Mouse (Mus musculus) liver, postnatal 0 days (tissue): ENCODE results near the gene Foxd2. TPM values are rescaled to one million over a fixed set of nuclear protein-coding genes. Genes with fewer than 3 reads are reported as not detected.

Source experiments
- ATAC-seq: fragments of 200-750 bp; cut with Nextera tagmentation; 2 replicates; pipeline ENCODE4 v1.8.0; 2017; ENCODE audit warnings: mild to moderate bottlenecking, moderate library complexity
- DNase-seq: peaks from one replicate; pipeline ENCODE4 v3.0.0-alpha.2; 2016
- H3K27ac ChIP-seq: fragments of 300-500 bp; sonication (generic); 2 replicates; pipeline ENCODE4 v1.5.1; 2014; ENCODE audit warnings: antibody characterized with exemption, moderate library complexity, mild to moderate bottlenecking, low read depth
- H3K27me3 ChIP-seq: fragments of 300-500 bp; sonication (generic); 2 replicates; pipeline ENCODE4 v1.6.1; 2014; ENCODE audit warnings: low read length, control low read depth, mixed read lengths; ENCODE audit not compliant: insufficient read depth
- H3K36me3 ChIP-seq: fragments of 300-500 bp; sonication (generic); replicated peaks from 2 replicates; pipeline ENCODE4 v1.6.1; 2014; ENCODE audit warnings: mild to moderate bottlenecking, control low read depth, low read length, moderate library complexity, mixed read lengths; ENCODE audit not compliant: insufficient read depth
- H3K4me1 ChIP-seq: fragments of 300-500 bp; sonication (generic); 2 replicates; pipeline ENCODE4 v1.6.1; 2014; ENCODE audit warnings: antibody characterized with exemption, mild to moderate bottlenecking, control low read depth; ENCODE audit not compliant: insufficient read depth
- H3K4me2 ChIP-seq: fragments of 300-500 bp; sonication (generic); 2 replicates; pipeline ENCODE4 v1.6.1; 2014; ENCODE audit warnings: low read depth, mild to moderate bottlenecking, low read length, moderate library complexity, mixed read lengths
- H3K4me3 ChIP-seq: fragments of 300-500 bp; sonication (generic); 2 replicates; pipeline ENCODE4 v1.5.1; 2014; ENCODE audit warnings: low read depth, low read length
- H3K9ac ChIP-seq: fragments of 300-500 bp; sonication (generic); replicated peaks from 2 replicates; pipeline ENCODE4 v1.6.1; 2014; ENCODE audit warnings: mild to moderate bottlenecking, moderate library complexity
- H3K9me3 ChIP-seq: fragments of 300-500 bp; sonication (generic); 2 replicates; pipeline ENCODE4 v1.6.1; 2016; ENCODE audit warnings: mild to moderate bottlenecking, control low read depth, low read length, mixed read lengths
- CTCF ChIP-seq: sonication (generic); IDR thresholded peaks from 2 replicates; pipeline ENCODE4 v1.5.1; 2016; ENCODE audit warnings: antibody characterized with exemption, low read depth
- EP300 ChIP-seq: IDR thresholded peaks from 2 replicates; pipeline ENCODE4 v1.6.1; 2016; ENCODE audit warnings: antibody characterized with exemption, low read depth, mild to moderate bottlenecking
- WGBS: fragments of 180-500 bp; shearing (Covaris S2); extraction: QIAGEN DNeasy Blood & Tissue Kit; methylation state at CpG from one replicate; pipeline ENCODE4 v1.1.7; 2014; ENCODE audit not compliant: insufficient replicate concordance; 5-methylcytosine and 5-hydroxymethylcytosine counted together
- polyA plus RNA-seq: library from polyadenylated mRNA; unstranded; fragments of >200 nt; fragmentation: Nextera tagmentation; extraction: Ambion mirVana; gene quantifications from 2 replicates; pipeline ENCODE4 v1.2.1, GENCODE M21; 2015

The Foxd2 gene
- polyA plus RNA-seq, 1 experiment from 2014 or later = not detected

- Histone ChIP-seq H3K27ac (no peak overlapping the region), H3K4me1 (no peaks in the 10 kb centered on the region), H3K4me3 (no peak overlapping the region), H3K9ac (no peak overlapping the region), H3K27me3 (peaks cover 49% of the 10 kb centered on the region), H3K9me3 (no peaks in the 10 kb centered on the region), H3K4me2 (no peak overlapping the region), H3K36me3 (no peaks in the 10 kb centered on the region)
- WGBS = 39% methylated on average over 2 of the region's 2 CpGs
- peak; percentile 60 for DNase-seq
- ATAC-seq = no peak
- peak; percentile 77 for TF ChIP-seq CTCF
- TF ChIP-seq EP300 = no peak
Observed at GRCm38 (mm10) chr4:114917091-114917490, 8.4 kb upstream of the Foxd2 start.

- TF ChIP-seq EP300 (no peak), CTCF (no peak)
- no peak overlapping the region for H3K9ac ChIP-seq
- H3K27ac ChIP-seq = no peak overlapping the region
- 43% methylated on average over 4 of the region's 4 CpGs for WGBS
- no peaks in the 10 kb centered on the region for H3K4me1 ChIP-seq
- H3K27me3 ChIP-seq = peaks cover 58% of the 10 kb centered on the region
- no peak overlapping the region for H3K4me2 ChIP-seq
- ATAC-seq (no peak), DNase-seq (no peak)
- H3K4me3 ChIP-seq = no peak overlapping the region
- H3K36me3 ChIP-seq = no peaks in the 10 kb centered on the region
- no peaks in the 10 kb centered on the region for H3K9me3 ChIP-seq
Observed at GRCm38 (mm10) chr4:114916056-114916455, 7.4 kb upstream of the Foxd2 start.

- H3K27ac ChIP-seq = no peak overlapping the region
- TF ChIP-seq EP300 (no peak), CTCF (peak; percentile 58)
- no peak overlapping the region for H3K9ac ChIP-seq
- H3K4me3 ChIP-seq = no peak overlapping the region
- H3K4me2 ChIP-seq = no peak overlapping the region
- peaks cover 7% of the 10 kb centered on the region for H3K4me1 ChIP-seq
- peak; percentile 60 for DNase-seq
- ATAC-seq = no peak
- no peaks in the 10 kb centered on the region for H3K9me3 ChIP-seq
- no peaks in the 10 kb centered on the region for H3K36me3 ChIP-seq
- H3K27me3 ChIP-seq = peaks cover 76% of the 10 kb centered on the region
- 5% methylated on average over 13 of the region's 13 CpGs for WGBS
Observed at GRCm38 (mm10) chr4:114913594-114913962, 4.9 kb upstream of the Foxd2 start.

- no peak overlapping the region for H3K4me3 ChIP-seq
- H3K9me3 ChIP-seq = no peaks in the 10 kb centered on the region
- H3K36me3 ChIP-seq = no peaks in the 10 kb centered on the region
- ATAC-seq = no peak
- peaks cover 83% of the 10 kb centered on the region for H3K27me3 ChIP-seq
- 10% methylated on average over 35 of the region's 35 CpGs for WGBS
- H3K9ac ChIP-seq = no peak overlapping the region
- H3K27ac ChIP-seq = no peak overlapping the region
- no peak for DNase-seq
- TF ChIP-seq CTCF (no peak), EP300 (no peak)
- H3K4me2 ChIP-seq = no peak overlapping the region
- peaks cover 10% of the 10 kb centered on the region for H3K4me1 ChIP-seq
Observed at GRCm38 (mm10) chr4:114912705-114913593, 4.3 kb upstream of the Foxd2 start.

- no peaks in the 10 kb centered on the region for H3K9me3 ChIP-seq
- 4% methylated on average over 20 of the region's 20 CpGs for WGBS
- no peak overlapping the region for H3K9ac ChIP-seq
- ATAC-seq = no peak
- H3K4me2 ChIP-seq = peak overlapping the region; percentile 81
- peaks cover 12% of the 10 kb centered on the region for H3K4me1 ChIP-seq
- no peaks in the 10 kb centered on the region for H3K36me3 ChIP-seq
- peaks cover 99% of the 10 kb centered on the region for H3K27me3 ChIP-seq
- peak; percentile 59 for TF ChIP-seq CTCF
- no peak for TF ChIP-seq EP300
- peak overlapping the region; percentile 55 for H3K4me3 ChIP-seq
- H3K27ac ChIP-seq = no peak overlapping the region
- DNase-seq = peak; percentile 43
Observed at GRCm38 (mm10) chr4:114909602-114910484, 1.2 kb upstream of the Foxd2 start.
